Mouse (Mus musculus) heart, postnatal 0 days (tissue): Measurements from ENCODE around the gene Tll2.

Source experiments
- CTCF ChIP-seq: IDR thresholded peaks from 2 replicates; pipeline ENCODE4 v1.5.1; 2016; ENCODE audit warnings: antibody characterized with exemption, control low read depth, low read depth
- EP300 ChIP-seq: IDR thresholded peaks from 2 replicates; pipeline ENCODE4 v1.6.1; 2016; ENCODE audit warnings: antibody characterized with exemption, low read depth

- TF ChIP-seq CTCF: no peak
- no peak for TF ChIP-seq EP300
These were observed 118.7 kb downstream of the Tll2 start for GRCm38 (mm10) chr19:41087901-41088300.
